Mouse (Mus musculus) C2C12 (cell line): Measurements from ENCODE around the gene Actr10. TPM values are rescaled to one million over a fixed set of nuclear protein-coding genes. Genes with fewer than 3 reads are reported as not detected.

Experiments
- H3K27me3 ChIP-seq: one replicate; pipeline ENCODE4 v1.6.1; 2011; ENCODE audit not compliant: control insufficient read depth, insufficient read depth, insufficient read length
- H3K36me3 ChIP-seq: one replicate; pipeline ENCODE4 v1.6.1; 2011; ENCODE audit not compliant: control insufficient read depth, insufficient read depth
- H3K4me3 ChIP-seq: one replicate; pipeline ENCODE4 v1.5.1; 2011; ENCODE audit warnings: mild to moderate bottlenecking, control low read depth; ENCODE audit not compliant: poor library complexity, insufficient read depth, severe bottlenecking
- H3K79me2 ChIP-seq: one replicate; pipeline ENCODE4 v1.6.1; 2011; ENCODE audit not compliant: control insufficient read depth, insufficient read depth
- H3K79me3 ChIP-seq: one replicate; pipeline ENCODE4 v1.6.1; 2011; ENCODE audit warnings: low read depth, control low read depth
- H3ac ChIP-seq: one replicate; pipeline ENCODE3; 2011; ENCODE audit warnings: low read depth; ENCODE audit not compliant: control insufficient read depth, insufficient read length
- CEBPB ChIP-seq: IDR thresholded peaks from one replicate; pipeline ENCODE4 v1.6.1; 2011; ENCODE audit warnings: low read depth, mild to moderate bottlenecking, control low read depth, moderate library complexity
- CTCF ChIP-seq: IDR thresholded peaks from one replicate; pipeline ENCODE4 v1.5.1; 2011; ENCODE audit not compliant: control insufficient read depth, insufficient read depth, insufficient read length
- FOSL1 ChIP-seq: IDR thresholded peaks from one replicate; pipeline ENCODE4 v1.8.0; 2011; ENCODE audit warnings: mild to moderate bottlenecking, low read length; ENCODE audit not compliant: poor library complexity, insufficient read depth, severe bottlenecking
- MAX ChIP-seq: IDR thresholded peaks from one replicate; pipeline ENCODE4 v1.6.1; 2011; ENCODE audit warnings: mild to moderate bottlenecking, control low read depth
- MYOD1 ChIP-seq: IDR thresholded peaks from one replicate; pipeline ENCODE4 v1.6.1; 2011; ENCODE audit warnings: low read depth; ENCODE audit not compliant: control insufficient read depth, insufficient read length
- MYOG ChIP-seq: IDR thresholded peaks from one replicate; pipeline ENCODE4 v1.6.1; 2011; ENCODE audit not compliant: control insufficient read depth, insufficient read length; ENCODE audit errors: extremely low read depth
- USF1 ChIP-seq: IDR thresholded peaks from one replicate; pipeline ENCODE4 v1.6.1; 2011; ENCODE audit warnings: low read depth, mild to moderate bottlenecking, control low read depth, moderate library complexity
- polyA plus RNA-seq: library from polyadenylated mRNA; unstranded; fragments of >200 nt; fragmentation: generic; extraction: Trizol; gene quantifications from one replicate; pipeline ENCODE4 v1.2.1, GENCODE M21; 2012; ENCODE audit warnings: missing spikeins

Actr10 gene
- polyA plus RNA-seq, 1 experiment = 110 TPM

GRCm38 (mm10) chr12:70898450-70898849 is 39.2 kb upstream of the Actr10 start:
- no peak overlapping the region for H3ac ChIP-seq
- H3K79me2 ChIP-seq = no peaks in the 10 kb centered on the region
- H3K4me3 ChIP-seq = no peak overlapping the region
- no peaks in the 10 kb centered on the region for H3K27me3 ChIP-seq
- H3K36me3 ChIP-seq = peaks cover 94% of the 10 kb centered on the region
- TF ChIP-seq USF1 (no peak), CTCF (no peak), MAX (no peak), MYOD1 (no peak), FOSL1 (no peak), MYOG (no peak), CEBPB (no peak)
- no peaks in the 10 kb centered on the region for H3K79me3 ChIP-seq

- H3K27me3 ChIP-seq = no peaks in the 10 kb centered on the region
- H3K36me3 ChIP-seq = peaks cover 40% of the 10 kb centered on the region
- H3K79me3 ChIP-seq = no peaks in the 10 kb centered on the region
- no peak overlapping the region for H3ac ChIP-seq
- no peak overlapping the region for H3K4me3 ChIP-seq
- no peaks in the 10 kb centered on the region for H3K79me2 ChIP-seq
- no peak for TF ChIP-seq MYOD1
- TF ChIP-seq CEBPB = no peak
- TF ChIP-seq USF1 = no peak
- no peak for TF ChIP-seq FOSL1
- no peak for TF ChIP-seq MYOG
- TF ChIP-seq MAX = no peak
- TF ChIP-seq CTCF = no peak
Observed at GRCm38 (mm10) chr12:70904471-70904870, 33.2 kb upstream of the Actr10 start.

GRCm38 (mm10) chr12:70906867-70907266 is 30.8 kb upstream of the Actr10 start:
- no peak for TF ChIP-seq FOSL1
- peak; percentile 22 for TF ChIP-seq MYOD1

GRCm38 (mm10) chr12:70907651-70908050 is 30.0 kb upstream of the Actr10 start:
- TF ChIP-seq MYOG (no peak), USF1 (no peak), MAX (no peak), FOSL1 (no peak), CTCF (no peak), MYOD1 (no peak), CEBPB (no peak)
- H3K27me3 ChIP-seq = no peaks in the 10 kb centered on the region
- H3K4me3 ChIP-seq = no peak overlapping the region
- H3K79me3 ChIP-seq = no peaks in the 10 kb centered on the region
- no peak overlapping the region for H3ac ChIP-seq
- peaks cover 12% of the 10 kb centered on the region for H3K36me3 ChIP-seq
- no peaks in the 10 kb centered on the region for H3K79me2 ChIP-seq

More at GRCm38 (mm10) chr12:70906867-70907266, 30.8 kb upstream of the Actr10 start:
- Histone ChIP-seq H3K27me3 (no peaks in the 10 kb centered on the region), H3K36me3 (peaks cover 19% of the 10 kb centered on the region), H3K79me2 (no peaks in the 10 kb centered on the region), H3ac (no peak overlapping the region), H3K79me3 (no peaks in the 10 kb centered on the region), H3K4me3 (no peak overlapping the region)

- H3ac ChIP-seq = no peak overlapping the region
- no peak overlapping the region for H3K4me3 ChIP-seq
- no peaks in the 10 kb centered on the region for H3K79me2 ChIP-seq
- peaks cover 8% of the 10 kb centered on the region for H3K36me3 ChIP-seq
- no peak for TF ChIP-seq FOSL1
- no peak for TF ChIP-seq MYOG
- TF ChIP-seq MYOD1 = no peak
- no peak for TF ChIP-seq USF1
- no peaks in the 10 kb centered on the region for H3K79me3 ChIP-seq
- no peaks in the 10 kb centered on the region for H3K27me3 ChIP-seq
Observed at GRCm38 (mm10) chr12:70908076-70908475, 29.6 kb upstream of the Actr10 start.

- Histone ChIP-seq H3K4me3 (no peak overlapping the region), H3K79me2 (no peaks in the 10 kb centered on the region), H3K36me3 (no peaks in the 10 kb centered on the region), H3K79me3 (no peaks in the 10 kb centered on the region), H3K27me3 (no peaks in the 10 kb centered on the region), H3ac (no peak overlapping the region)
- TF ChIP-seq FOSL1 (no peak), CEBPB (peak; percentile 41), MYOD1 (no peak), USF1 (no peak), CTCF (peak; percentile 59), MAX (peak; percentile 21), MYOG (no peak)
Observed at GRCm38 (mm10) chr12:70910241-70910720, 27.4 kb upstream of the Actr10 start.
